Mouse (Mus musculus) heart, embryonic 14.5 days (tissue): ENCODE measurements around the gene Tgfbr3. TPM values are rescaled to one million over a fixed set of nuclear protein-coding genes. Genes with fewer than 3 reads are reported as not detected.

ENCODE experiments used
- ATAC-seq: fragments of 200-750 bp; cut with Nextera tagmentation; 2 replicates; pipeline ENCODE4 v1.8.0; 2017; ENCODE audit warnings: low read depth, moderate TSS enrichment; ENCODE audit not compliant: insufficient number of reproducible peaks, insufficient read depth, low FRiP score
- H3K27ac ChIP-seq, 2 experiments: fragments of 200-500 bp in 1 of 2; fragments of 300-500 bp in 1 of 2; sonication (generic) in 1 of 2; replicated peaks in 1 of 2; 2 replicates each; pipeline ENCODE4 v1.5.1; 2012 to 2014; ENCODE audit warnings: low read depth in 2 of 2, low read length in 2 of 2, control low read depth in 1 of 2, mild to moderate bottlenecking in 1 of 2, mixed read lengths in 1 of 2; ENCODE audit not compliant: control insufficient read depth in 1 of 2, insufficient read depth in 1 of 2
- H3K27me3 ChIP-seq: fragments of 300-500 bp; sonication (generic); 2 replicates; pipeline ENCODE4 v1.6.1; 2014; ENCODE audit warnings: mild to moderate bottlenecking, low read length, control low read depth; ENCODE audit not compliant: control insufficient read depth, insufficient read depth
- H3K36me3 ChIP-seq: fragments of 300-500 bp; sonication (generic); 2 replicates; pipeline ENCODE4 v1.6.1; 2014; ENCODE audit warnings: mild to moderate bottlenecking, control low read depth, low read length, mixed read lengths; ENCODE audit not compliant: control insufficient read depth, insufficient read depth
- H3K4me1 ChIP-seq, 2 experiments: fragments of 200-500 bp in 1 of 2; fragments of 300-500 bp in 1 of 2; sonication (generic) in 1 of 2; 2 replicates each; pipeline ENCODE4 v1.6.1; 2012 to 2014; ENCODE audit warnings: low read length in 2 of 2, control low read depth in 1 of 2, mixed read lengths in 1 of 2; ENCODE audit not compliant: control insufficient read depth in 2 of 2, insufficient read depth in 2 of 2
- H3K4me2 ChIP-seq: fragments of 300-500 bp; sonication (generic); 2 replicates; pipeline ENCODE4 v1.6.1; 2014; ENCODE audit warnings: mild to moderate bottlenecking, low read length
- H3K4me3 ChIP-seq, 2 experiments: fragments of 200-500 bp in 1 of 2; fragments of 300-500 bp in 1 of 2; sonication (generic) in 1 of 2; 2 replicates each; pipeline ENCODE4 v1.5.1; 2012 to 2014; ENCODE audit warnings: low read length in 2 of 2, mild to moderate bottlenecking in 2 of 2, control low read depth in 1 of 2, low read depth in 1 of 2, moderate library complexity in 1 of 2; ENCODE audit not compliant: control insufficient read depth in 1 of 2, insufficient read depth in 1 of 2
- H3K9ac ChIP-seq: fragments of 300-500 bp; sonication (generic); 2 replicates; pipeline ENCODE4 v1.6.1; 2014; ENCODE audit warnings: mild to moderate bottlenecking, low read length
- H3K9me3 ChIP-seq: fragments of 300-500 bp; sonication (generic); 2 replicates; pipeline ENCODE4 v1.6.1; 2016; ENCODE audit warnings: low read length, control low read depth; ENCODE audit not compliant: control insufficient read depth
- WGBS: fragments of 180-500 bp; shearing (Covaris S2); extraction: QIAGEN DNeasy Blood & Tissue Kit; methylation state at CpG from one replicate; pipeline ENCODE4 v1.1.7; 2014; 5-methylcytosine and 5-hydroxymethylcytosine counted together
- polyA plus RNA-seq: library from polyadenylated mRNA; unstranded; fragments of >200 nt; fragmentation: Nextera tagmentation; extraction: Ambion mirVana; gene quantifications from 2 replicates; pipeline ENCODE4 v1.2.1, GENCODE M21; 2014

Tgfbr3 gene
- polyA plus RNA-seq, 1 experiment from 2014 or later, result 24.1 TPM

DNA sequence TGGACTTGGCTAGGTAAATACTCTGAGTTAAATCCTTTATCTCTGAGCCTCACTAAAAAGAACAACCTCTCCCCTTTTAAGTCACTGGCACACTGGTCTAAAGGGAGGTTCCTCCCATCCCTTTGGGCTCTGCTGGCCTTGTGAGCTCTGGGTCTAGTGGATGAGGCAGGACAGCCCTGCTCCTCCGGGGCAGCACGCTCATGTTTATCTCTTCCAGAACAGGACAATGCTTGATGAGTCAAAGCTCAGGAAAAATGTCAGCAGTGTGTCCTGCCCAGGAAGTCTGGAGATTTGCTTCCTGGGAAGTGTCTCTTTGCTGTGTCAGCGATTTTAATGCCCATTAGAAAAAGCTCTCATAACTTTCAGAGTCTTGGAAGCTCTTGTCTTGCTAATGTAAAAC is 177.6 kb downstream of the Tgfbr3 start:
- no peaks in the 10 kb centered on the region for H3K27me3 ChIP-seq
- peaks cover 12 to 27% of the 10 kb centered on the region in 2 experiments for H3K4me1 ChIP-seq
- no peak overlapping the region for H3K4me3 ChIP-seq
- 28% methylated on average over 3 of the region's 3 CpGs for WGBS
- no peak overlapping the region for H3K9ac ChIP-seq
- no peaks in the 10 kb centered on the region for H3K9me3 ChIP-seq
- peak overlapping the region; percentile 25 to 80; a peak in 2 of 4 replicates for H3K27ac ChIP-seq
- 0 out of 2 replicates have a peak, but pooled peaks have one; percentile 43 for ATAC-seq
- no peak overlapping the region for H3K4me2 ChIP-seq
- H3K36me3 ChIP-seq, result peaks cover 39% of the 10 kb centered on the region

DNA sequence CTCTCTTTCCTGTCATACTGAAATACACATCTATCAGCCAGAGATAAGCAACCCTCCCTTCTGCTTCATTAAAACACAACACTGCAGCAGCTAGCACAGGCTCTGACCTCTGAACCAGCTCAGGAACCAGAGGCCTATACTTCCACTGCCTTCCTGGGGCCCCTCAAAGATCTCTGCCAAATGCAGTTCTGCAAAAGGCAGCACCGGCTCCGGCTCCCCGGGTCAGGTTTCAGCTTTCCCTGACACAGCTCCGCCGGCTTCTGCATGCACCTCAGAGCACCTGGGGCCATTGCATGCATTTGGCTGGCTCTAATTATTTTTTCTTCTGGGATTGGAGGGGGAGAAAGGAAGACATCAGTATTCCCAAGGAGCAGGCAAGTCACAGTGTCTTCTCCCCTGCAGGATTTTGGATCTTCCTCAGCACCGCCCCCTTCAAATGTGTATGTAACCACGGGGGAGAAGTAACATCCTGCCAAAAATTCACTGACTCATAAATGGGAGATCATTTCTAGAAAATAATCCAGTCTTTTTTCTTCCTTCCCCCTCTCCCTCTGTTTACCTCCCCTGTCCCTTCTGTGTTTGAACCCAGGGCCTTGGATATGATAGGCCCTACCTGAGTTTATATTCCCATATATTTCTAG is 178.4 kb downstream of the Tgfbr3 start:
- Histone ChIP-seq H3K27me3 (no peaks in the 10 kb centered on the region), H3K4me2 (peak overlapping the region; percentile 18), H3K36me3 (peaks cover 31% of the 10 kb centered on the region), H3K27ac (peak overlapping the region; percentile 59 to 80), H3K4me1 (peaks cover 12 to 27% of the 10 kb centered on the region in 2 experiments), H3K9ac (peak overlapping the region; percentile 41), H3K4me3 (no peak overlapping the region), H3K9me3 (no peaks in the 10 kb centered on the region)
- 25% methylated on average over 7 of the region's 7 CpGs for WGBS
- peak; percentile 52 for ATAC-seq

DNA sequence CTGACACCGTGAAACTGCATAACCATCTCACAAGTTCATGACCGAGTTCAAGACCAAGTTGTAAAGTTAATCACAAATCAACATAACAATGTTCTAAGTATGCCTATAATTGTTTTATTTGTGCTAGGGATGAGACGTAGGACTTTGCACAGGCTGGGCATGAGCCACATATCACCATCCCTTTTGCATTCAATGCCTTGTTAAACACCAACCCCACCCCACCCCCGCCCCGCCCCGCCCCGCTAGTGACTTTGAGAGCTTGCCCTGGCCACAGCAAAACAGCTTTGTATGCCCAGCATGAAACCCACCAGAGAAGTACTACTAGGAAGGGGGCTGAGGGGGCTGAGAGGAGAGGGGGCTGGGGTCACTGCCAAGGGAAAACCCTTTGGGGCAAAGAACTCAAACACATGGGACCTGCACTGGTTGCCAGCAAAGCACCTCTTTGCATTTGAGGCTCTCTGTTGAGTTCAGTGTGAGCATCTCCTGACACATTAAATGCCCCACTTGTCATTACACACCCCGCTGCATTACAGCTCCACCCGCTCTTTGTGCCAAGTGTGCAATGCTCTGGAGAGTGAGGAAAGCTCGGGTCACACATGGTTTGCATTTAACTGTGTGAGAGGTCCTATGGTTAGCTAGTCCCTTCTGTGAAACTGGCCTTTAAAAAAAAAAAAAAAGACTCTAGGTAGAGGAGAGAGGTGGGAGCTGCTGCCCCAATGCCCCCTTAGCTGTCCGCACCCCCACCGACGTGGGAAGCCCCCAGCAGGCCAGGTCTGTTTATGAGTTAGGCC is 179.1 kb downstream of the Tgfbr3 start:
- 52% methylated on average over 13 of the region's 13 CpGs for WGBS
- ATAC-seq, result peak; percentile 52

DNA sequence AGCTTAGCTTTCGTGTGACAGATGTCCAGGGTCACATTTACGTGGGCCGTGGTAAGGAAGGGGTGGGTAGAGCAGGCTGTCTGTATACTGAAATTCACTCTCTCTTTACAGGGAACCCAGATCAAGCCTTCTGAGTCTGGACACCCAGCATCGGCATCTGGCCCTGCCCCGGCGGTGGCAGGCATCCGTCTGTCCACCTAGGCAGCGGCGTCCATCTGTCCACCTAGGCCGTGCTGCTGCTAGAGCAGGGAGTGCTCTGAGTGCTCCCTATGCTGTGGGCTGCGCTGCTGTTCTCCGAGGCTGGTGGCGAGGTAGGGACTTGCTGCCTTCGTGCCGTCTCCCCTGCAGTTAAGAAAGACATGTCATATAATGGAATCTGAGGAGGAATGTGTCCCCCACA is 180.0 kb downstream of the Tgfbr3 start:
- no peaks in the 10 kb centered on the region for H3K9me3 ChIP-seq
- no peak overlapping the region for H3K4me2 ChIP-seq
- WGBS, result 92% methylated on average over 15 of the region's 15 CpGs
- no peak overlapping the region for H3K27ac ChIP-seq
- no peak overlapping the region for H3K9ac ChIP-seq
- ATAC-seq, result no peak
- H3K4me3 ChIP-seq, result no peak overlapping the region
- H3K27me3 ChIP-seq, result no peaks in the 10 kb centered on the region
- peaks cover 12 to 27% of the 10 kb centered on the region in 2 experiments for H3K4me1 ChIP-seq
- peaks cover 26% of the 10 kb centered on the region for H3K36me3 ChIP-seq

More for the DNA sequence above, 179.1 kb downstream of the Tgfbr3 start:
- Histone ChIP-seq H3K36me3 (peaks cover 28% of the 10 kb centered on the region), H3K27me3 (no peaks in the 10 kb centered on the region), H3K4me1 (peaks cover 12 to 27% of the 10 kb centered on the region in 2 experiments), H3K9me3 (no peaks in the 10 kb centered on the region), H3K9ac (peak overlapping the region; percentile 41; the same call in 1 of the 2 replicates), H3K4me3 (no peak overlapping the region), H3K27ac (peak overlapping the region; percentile 59 to 80), H3K4me2 (peak overlapping the region; percentile 18; the same call in 1 of the 2 replicates)

DNA sequence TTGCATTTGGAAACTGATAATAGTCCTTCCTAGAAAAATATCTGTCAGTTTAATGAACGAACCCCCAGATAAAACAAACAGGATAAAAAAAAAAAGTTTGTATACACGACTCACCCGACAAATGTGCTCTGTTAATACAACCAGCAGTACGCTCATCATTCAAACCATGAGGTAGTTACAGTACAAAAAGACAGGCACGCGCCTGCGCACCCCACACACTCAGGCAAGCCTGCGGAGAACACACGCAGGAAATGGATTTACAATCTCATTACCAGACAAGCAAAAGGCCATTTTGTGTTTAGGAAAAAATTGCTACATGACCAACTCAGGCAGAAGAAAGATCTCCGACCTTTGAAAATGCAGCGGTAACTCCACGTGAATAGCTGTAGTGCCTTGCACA is 182.6 kb downstream of the Tgfbr3 start:
- WGBS, result 74% methylated on average over 12 of the region's 12 CpGs
- no peak overlapping the region for H3K4me3 ChIP-seq
- H3K36me3 ChIP-seq, result peaks cover 18% of the 10 kb centered on the region
- H3K27ac ChIP-seq, result no peak overlapping the region
- no peaks in the 10 kb centered on the region for H3K27me3 ChIP-seq
- H3K4me2 ChIP-seq, result no peak overlapping the region
- H3K4me1 ChIP-seq, result peaks cover 10 to 19% of the 10 kb centered on the region in 2 experiments
- no peak overlapping the region for H3K9ac ChIP-seq
- no peaks in the 10 kb centered on the region for H3K9me3 ChIP-seq
- ATAC-seq, result no peak

DNA sequence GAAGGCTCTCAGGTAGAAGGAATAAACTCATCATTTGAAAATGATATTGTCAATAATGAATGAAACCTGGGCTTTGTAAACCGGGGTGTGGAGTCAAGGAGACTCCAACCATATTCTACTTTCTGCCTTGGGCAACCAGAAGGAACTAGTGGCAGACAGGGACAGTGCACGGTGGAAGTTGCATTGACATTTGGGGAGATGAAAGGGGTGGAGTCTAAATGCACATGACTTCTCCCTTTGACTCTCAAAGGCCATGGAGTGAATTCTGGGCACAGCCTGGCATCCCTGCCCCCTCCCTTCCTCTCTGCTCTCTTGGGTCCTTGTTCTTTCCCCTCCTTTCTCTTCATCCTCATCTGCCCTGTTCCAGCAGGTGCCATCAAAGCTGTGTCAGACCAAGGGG is 183.3 kb downstream of the Tgfbr3 start:
- 70% methylated on average over 2 of the region's 2 CpGs for whole genome bisulfite sequencing
- no peak for ATAC-seq
- peaks cover 8 to 13% of the 10 kb centered on the region in 2 experiments for H3K4me1 ChIP-seq
- H3K36me3 ChIP-seq, result peaks cover 18% of the 10 kb centered on the region
- no peak overlapping the region for H3K27ac ChIP-seq
- H3K9me3 ChIP-seq, result no peaks in the 10 kb centered on the region
- H3K27me3 ChIP-seq, result no peaks in the 10 kb centered on the region
- no peak overlapping the region for H3K4me2 ChIP-seq
- no peak overlapping the region for H3K4me3 ChIP-seq
- H3K9ac ChIP-seq, result no peak overlapping the region

DNA sequence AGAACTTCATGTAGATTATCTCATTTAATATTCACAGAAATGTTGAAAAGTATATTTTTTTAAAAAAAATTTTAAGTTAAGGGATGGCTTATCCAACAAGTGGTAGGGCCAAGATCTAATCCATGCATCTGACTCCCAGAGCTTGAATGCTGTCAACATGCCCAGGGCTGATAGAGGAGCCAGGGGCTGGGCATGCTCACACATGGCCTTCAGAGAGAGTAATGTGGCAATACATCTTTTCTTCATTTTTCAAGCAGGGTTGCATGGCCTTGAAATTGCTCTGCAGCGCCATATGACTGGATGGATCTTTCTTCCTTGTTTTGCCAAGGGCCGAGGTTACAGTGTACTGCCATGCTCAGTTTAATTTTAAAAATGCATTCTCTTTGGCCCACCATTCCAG is 185.8 kb downstream of the Tgfbr3 start:
- Histone ChIP-seq H3K9me3 (no peaks in the 10 kb centered on the region), H3K27me3 (no peaks in the 10 kb centered on the region), H3K36me3 (peaks cover 6% of the 10 kb centered on the region), H3K9ac (no peak overlapping the region), H3K4me3 (no peak overlapping the region), H3K4me2 (no peak overlapping the region), H3K4me1 (peaks cover 4 to 5% of the 10 kb centered on the region in 2 experiments; a peak in 3 of 4 replicates), H3K27ac (no peak overlapping the region)
- 91% methylated on average over 2 of the region's 2 CpGs for WGBS
- no peak for ATAC-seq
